Mouse (Mus musculus): Measurements from ENCODE around the gene Cnrip1. TPM values are rescaled to one million over a fixed set of nuclear protein-coding genes. Genes with fewer than 3 reads are reported as not detected.

Gene Cnrip1
- total RNA-seq, 2 experiments from 2014 or later: 4.4 to 5.1 TPM

- intact Hi-C loops (cut with DNase I): no loop called here
- no peak for DNase-seq (ENCODE audit: low spot score)
Measured at GRCm38 (mm10) chr11:17086106-17086505, 34.7 kb downstream of the Cnrip1 start.

DNA sequence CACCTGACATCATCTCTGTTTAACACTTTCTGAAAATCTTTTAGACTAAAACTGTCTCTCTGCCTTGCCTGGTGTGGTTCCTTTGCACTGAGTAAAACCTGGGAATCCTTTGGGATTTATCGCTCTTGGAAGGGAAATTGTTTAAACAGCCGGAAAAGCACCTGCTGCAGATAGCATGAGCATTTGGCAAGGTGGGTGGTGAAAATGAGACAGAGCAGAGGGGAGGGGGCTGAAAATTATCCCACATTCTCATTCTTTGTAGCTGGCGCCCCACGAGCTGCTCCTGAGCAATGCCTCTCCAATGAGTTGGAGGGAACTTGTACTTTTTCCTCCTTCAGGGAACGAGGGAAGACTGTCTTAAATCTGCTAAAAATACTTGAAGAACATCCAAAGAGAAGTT, 55.5 kb downstream of the Cnrip1 start:
- intact Hi-C loops (cut with DNase I): no loop called here
- no peak for DNase-seq (ENCODE audit: low spot score)

GRCm38 (mm10) chr11:17107359-17107758, 56.0 kb downstream of the Cnrip1 start:
- intact Hi-C loops (cut with DNase I): no loop called here
- DNase-seq (ENCODE audit: low spot score): no peak

DNA sequence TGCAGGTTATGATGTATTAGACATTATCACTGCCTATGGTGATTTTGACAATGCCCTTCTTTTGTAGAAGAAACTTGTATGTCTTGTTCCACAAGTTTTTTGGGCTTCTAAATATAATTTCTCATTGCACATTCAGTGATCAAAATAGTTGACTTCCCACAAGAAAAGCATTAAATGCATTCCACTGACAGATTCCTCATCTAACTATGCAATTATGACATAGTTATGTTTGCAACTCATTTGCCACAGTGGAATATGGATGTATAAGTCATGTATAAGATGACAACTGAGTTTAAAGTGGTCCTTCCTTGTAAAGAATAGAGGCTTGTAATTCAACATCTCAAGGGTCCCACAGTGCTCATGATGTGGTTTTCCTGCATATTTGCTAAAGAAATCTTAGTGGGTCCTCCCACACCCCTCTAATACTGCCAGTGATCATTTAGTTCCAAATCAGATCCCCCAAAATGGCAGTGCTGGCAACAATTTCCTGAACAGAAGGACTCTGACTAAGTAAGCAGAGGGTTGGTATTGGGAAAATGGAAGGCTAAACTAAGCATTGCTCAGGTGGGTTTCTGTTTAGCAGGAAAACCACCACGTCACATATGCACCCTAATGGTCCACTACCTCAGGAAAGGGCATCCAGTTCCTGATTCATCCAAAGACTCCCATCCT, 61.2 kb downstream of the Cnrip1 start:
- DNase-seq (ENCODE audit: low spot score): no peak
- intact Hi-C loops (cut with DNase I): no loop called here

- intact Hi-C loops (cut with DNase I): no loop called here
- DNase-seq (ENCODE audit: low spot score): no peak
Measured at GRCm38 (mm10) chr11:17126418-17126817, 75.0 kb downstream of the Cnrip1 start.

Other genes starting within 250 kb of the Cnrip1 start
- gene Fbxo48, start 100.2 kb upstream of the Cnrip1 start, total RNA-seq (2021): under 1 TPM; 0.22 to 0.26 TPM
- 1 to 10 TPM; 4.5 to 4.6 TPM for gene Plek, start 795 bp downstream of the Cnrip1 start, total RNA-seq (2021)
- 10 to 100 TPM; 63.5 to 71.5 TPM for gene Ppp3r1, start 107.7 kb downstream of the Cnrip1 start, total RNA-seq (2021)
- 10 to 100 TPM; 10.3 to 12.2 TPM for gene Wdr92, start 130.5 kb downstream of the Cnrip1 start, total RNA-seq (2021)
- 10 to 100 TPM; 30.9 to 33.2 TPM for gene Pno1, start 160.0 kb downstream of the Cnrip1 start, total RNA-seq (2021)
- gene C1d, start 206.0 kb downstream of the Cnrip1 start, total RNA-seq (2021): 10 to 100 TPM; 33.0 to 33.5 TPM